Mouse (Mus musculus) heart, embryonic 11.5 days (tissue): ENCODE results near the gene Bahcc1. TPM values are rescaled to one million over a fixed set of nuclear protein-coding genes. Genes with fewer than 3 reads are reported as not detected.

Experiments used
- ATAC-seq: fragments of 200-750 bp; cut with Nextera tagmentation; replicated peaks from 2 replicates; pipeline ENCODE4 v1.8.0; 2017; ENCODE audit warnings: moderate library complexity; ENCODE audit not compliant: insufficient number of reproducible peaks, low FRiP score, low TSS enrichment
- H3K27ac ChIP-seq: fragments of 300-500 bp; sonication (generic); 2 replicates; pipeline ENCODE4 v1.5.1; 2014; ENCODE audit warnings: mild to moderate bottlenecking, low read depth, low read length
- H3K27me3 ChIP-seq: fragments of 300-500 bp; sonication (generic); 2 replicates; pipeline ENCODE4 v1.6.1; 2014; ENCODE audit warnings: mild to moderate bottlenecking, low read length, mixed read lengths; ENCODE audit not compliant: control insufficient read depth, insufficient read depth
- H3K36me3 ChIP-seq: fragments of 300-500 bp; sonication (generic); 2 replicates; pipeline ENCODE4 v1.6.1; 2014; ENCODE audit warnings: mild to moderate bottlenecking, low read length, moderate library complexity, mixed read lengths; ENCODE audit not compliant: control insufficient read depth, insufficient read depth
- H3K4me1 ChIP-seq: fragments of 300-500 bp; sonication (generic); 2 replicates; pipeline ENCODE4 v1.6.1; 2014; ENCODE audit warnings: low read length; ENCODE audit not compliant: control insufficient read depth, insufficient read depth
- H3K4me2 ChIP-seq: fragments of 300-500 bp; sonication (generic); 2 replicates; pipeline ENCODE4 v1.6.1; 2014; ENCODE audit warnings: mild to moderate bottlenecking, moderate library complexity
- H3K4me3 ChIP-seq: fragments of 300-500 bp; sonication (generic); 2 replicates; pipeline ENCODE4 v1.5.1; 2014; ENCODE audit warnings: low read depth, low read length
- H3K9ac ChIP-seq: fragments of 300-500 bp; sonication (generic); 2 replicates; pipeline ENCODE4 v1.6.1; 2014; ENCODE audit warnings: mild to moderate bottlenecking, low read depth, low read length, moderate library complexity
- H3K9me3 ChIP-seq: fragments of 300-500 bp; sonication (generic); replicated peaks from 2 replicates; pipeline ENCODE4 v1.6.1; 2016; ENCODE audit warnings: low read length; ENCODE audit not compliant: control insufficient read depth
- WGBS: fragments of 180-500 bp; shearing (Covaris S2); extraction: QIAGEN DNeasy Blood & Tissue Kit; methylation state at CpG from one replicate; pipeline ENCODE4 v1.1.7; 2014; ENCODE audit not compliant: insufficient replicate concordance; 5-methylcytosine and 5-hydroxymethylcytosine counted together
- polyA plus RNA-seq: library from polyadenylated mRNA; unstranded; fragments of >200 nt; fragmentation: Nextera tagmentation; extraction: Ambion mirVana; gene quantifications from 2 replicates; pipeline ENCODE4 v1.2.1, GENCODE M21; 2014

Bahcc1 gene
- polyA plus RNA-seq, 1 experiment from 2014 or later, result 9.1 TPM

DNA sequence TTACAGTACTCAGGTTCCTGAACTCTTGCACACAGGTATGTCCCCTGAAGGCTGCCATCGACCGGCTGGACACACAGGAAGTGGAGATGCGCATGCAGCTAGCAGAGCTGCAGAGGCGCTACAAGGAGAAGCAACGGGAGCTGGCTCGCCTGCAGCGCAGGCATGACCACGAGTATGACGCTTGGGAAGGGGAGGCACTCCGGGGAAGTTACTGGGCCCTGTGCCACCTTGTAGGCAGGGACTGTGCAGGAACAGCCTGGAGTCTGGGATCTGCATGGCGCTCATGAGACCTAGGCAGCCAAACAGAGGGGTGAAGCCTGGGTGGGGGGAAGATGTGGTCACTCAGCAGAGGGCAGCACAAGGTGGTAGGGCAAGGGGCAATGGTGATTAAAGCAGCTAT is 46.6 kb downstream of the Bahcc1 start:
- 84% methylated on average over 11 of the region's 11 CpGs for WGBS
- Histone ChIP-seq H3K36me3 (peaks cover 34% of the 10 kb centered on the region), H3K27me3 (no peaks in the 10 kb centered on the region), H3K4me1 (peaks cover 28% of the 10 kb centered on the region), H3K9me3 (no peaks in the 10 kb centered on the region), H3K4me2 (no peak overlapping the region), H3K27ac (no peak overlapping the region), H3K9ac (no peak overlapping the region), H3K4me3 (no peak overlapping the region)
- ATAC-seq, result no peak

DNA sequence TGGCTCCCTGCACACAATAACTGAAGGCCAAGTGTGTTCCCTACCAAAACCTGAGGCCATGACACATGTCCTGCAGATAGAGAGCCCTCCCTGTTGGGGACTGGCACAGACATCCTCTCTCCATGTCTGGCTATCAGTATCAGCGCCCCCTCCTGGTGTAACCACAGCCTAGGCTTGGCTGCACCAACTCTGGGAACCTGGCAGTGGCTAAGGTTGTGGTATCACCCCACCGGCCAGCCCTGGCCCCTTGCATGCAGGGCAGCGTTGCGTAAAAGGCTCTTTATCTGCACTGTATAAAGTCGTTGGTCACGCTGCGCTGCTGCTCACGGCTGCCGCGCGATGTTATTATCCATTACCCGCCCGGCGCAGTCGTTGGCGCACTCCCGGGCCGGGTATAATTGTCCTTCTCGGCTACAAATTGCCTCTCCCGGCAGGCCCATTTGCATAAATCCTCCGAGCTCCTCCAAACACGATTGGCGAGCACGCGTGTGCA is 47.6 kb downstream of the Bahcc1 start:
- Histone ChIP-seq H3K36me3 (peaks cover 35% of the 10 kb centered on the region), H3K4me1 (peaks cover 28% of the 10 kb centered on the region), H3K27ac (no peak overlapping the region; the same call in 1 of the 2 replicates)

DNA sequence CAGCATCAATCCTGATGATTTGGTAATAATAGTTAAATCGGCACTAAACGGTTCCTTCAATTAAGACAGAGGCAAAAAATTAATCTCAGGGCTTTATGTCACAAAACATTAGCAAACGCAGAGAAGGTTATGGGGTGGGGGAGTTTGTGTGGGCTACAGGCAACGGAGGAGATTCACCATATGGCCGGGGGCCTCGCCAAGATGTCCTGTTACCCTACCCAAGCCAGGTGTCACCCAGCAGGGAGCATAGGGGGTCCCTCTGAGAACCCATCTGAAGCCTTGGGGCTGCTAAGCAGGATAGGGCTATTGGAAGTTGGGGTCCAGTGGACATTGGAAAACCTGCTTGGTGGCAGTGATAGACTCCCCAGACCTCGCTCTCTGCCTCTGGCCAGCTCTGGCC is 48.0 kb downstream of the Bahcc1 start:
- peaks cover 28% of the 10 kb centered on the region for H3K4me1 ChIP-seq
- 84% methylated on average over 7 of the region's 7 CpGs for WGBS
- H3K4me2 ChIP-seq, result no peak overlapping the region
- peaks cover 36% of the 10 kb centered on the region for H3K36me3 ChIP-seq
- peak overlapping the region; percentile 64 for H3K27ac ChIP-seq
- no peaks in the 10 kb centered on the region for H3K9me3 ChIP-seq
- H3K4me3 ChIP-seq, result no peak overlapping the region
- no peak for ATAC-seq
- no peak overlapping the region for H3K9ac ChIP-seq
- no peaks in the 10 kb centered on the region for H3K27me3 ChIP-seq

More for the DNA sequence above, 47.6 kb downstream of the Bahcc1 start:
- WGBS, result 84% methylated on average over 25 of the region's 25 CpGs
- no peak overlapping the region for H3K4me2 ChIP-seq
- H3K9me3 ChIP-seq, result no peaks in the 10 kb centered on the region
- no peaks in the 10 kb centered on the region for H3K27me3 ChIP-seq
- no peak overlapping the region for H3K9ac ChIP-seq
- no peak for ATAC-seq
- no peak overlapping the region for H3K4me3 ChIP-seq

DNA sequence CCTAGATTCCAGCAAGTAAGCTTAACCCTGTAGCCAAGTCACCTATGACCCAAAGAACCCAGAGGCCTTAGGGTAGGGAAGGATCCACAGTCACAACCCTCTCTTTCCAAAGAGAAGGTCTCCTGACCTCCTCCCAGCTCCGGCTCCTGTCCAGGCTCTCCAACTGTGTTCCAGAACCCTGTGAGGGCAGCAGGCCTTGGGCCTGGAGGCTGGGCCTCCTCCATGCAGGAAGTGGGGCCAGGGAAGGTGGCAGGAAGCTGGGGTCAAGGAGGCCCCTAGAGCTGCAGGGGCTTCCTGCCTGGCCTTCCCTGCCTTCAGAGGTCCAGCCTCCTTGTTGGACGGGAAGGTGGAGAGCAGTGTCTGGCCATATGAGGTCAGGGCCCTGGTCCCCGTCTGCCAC is 48.5 kb downstream of the Bahcc1 start:
- Histone ChIP-seq H3K27ac (peak overlapping the region; percentile 64), H3K4me3 (no peak overlapping the region), H3K36me3 (peaks cover 35% of the 10 kb centered on the region), H3K9me3 (no peaks in the 10 kb centered on the region), H3K4me2 (no peak overlapping the region), H3K27me3 (no peaks in the 10 kb centered on the region), H3K4me1 (peaks cover 28% of the 10 kb centered on the region), H3K9ac (no peak overlapping the region)
- 66% methylated on average over 3 of the region's 3 CpGs for WGBS
- ATAC-seq, result no peak; the same call in 1 of the 2 replicates

DNA sequence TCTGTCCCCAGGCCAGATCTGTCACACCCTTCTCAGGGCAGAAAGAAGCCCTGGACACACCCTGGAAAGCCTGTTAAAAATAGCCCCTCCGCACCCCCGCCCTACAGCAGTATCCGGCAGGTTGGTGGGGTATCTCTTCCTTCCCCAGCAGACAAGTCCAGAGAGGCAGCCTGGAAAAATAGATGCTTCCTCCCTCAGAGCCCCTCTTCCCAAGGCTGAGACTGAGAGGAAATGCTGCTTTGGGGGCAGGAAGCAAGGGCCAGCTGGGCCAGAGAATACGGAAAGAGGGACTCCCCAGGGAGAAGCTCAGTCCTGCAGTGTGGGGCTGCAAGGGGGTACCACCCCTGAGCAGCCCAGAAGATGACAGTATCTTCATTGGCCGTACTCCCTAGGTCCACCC is 50.8 kb downstream of the Bahcc1 start:
- H3K27me3 ChIP-seq, result no peaks in the 10 kb centered on the region
- H3K27ac ChIP-seq, result peak overlapping the region; percentile 75
- H3K4me1 ChIP-seq, result peaks cover 28% of the 10 kb centered on the region
- no peak overlapping the region for H3K4me2 ChIP-seq
- 53% methylated on average over 5 of the region's 5 CpGs for WGBS
- H3K4me3 ChIP-seq, result no peak overlapping the region
- H3K9ac ChIP-seq, result peak overlapping the region; percentile 35
- ATAC-seq, result peak; percentile 56; the same call in 1 of the 2 replicates
- peaks cover 47% of the 10 kb centered on the region for H3K36me3 ChIP-seq
- no peaks in the 10 kb centered on the region for H3K9me3 ChIP-seq

DNA sequence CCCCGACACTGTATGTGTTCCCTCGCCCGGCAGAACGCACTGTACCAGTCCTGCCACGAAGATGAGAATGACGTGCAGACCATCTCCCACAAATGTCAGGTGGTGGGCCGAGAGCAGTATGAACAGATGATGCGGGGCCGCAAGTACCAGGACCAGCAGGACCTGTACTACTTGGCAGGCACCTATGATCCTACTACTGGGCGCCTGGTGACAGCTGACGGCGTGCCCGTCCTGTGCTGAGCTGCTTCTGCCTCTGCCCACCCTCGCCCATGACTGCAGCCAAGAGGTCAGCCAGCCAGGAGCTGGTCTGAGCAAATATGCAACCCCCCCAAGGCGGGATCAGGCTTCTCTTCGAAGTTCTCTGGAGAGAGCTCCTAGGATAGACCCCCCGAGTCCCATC is 56.9 kb downstream of the Bahcc1 start:
- H3K36me3 ChIP-seq, result peaks cover 42% of the 10 kb centered on the region
- no peak overlapping the region for H3K27ac ChIP-seq
- no peak overlapping the region for H3K4me3 ChIP-seq
- ATAC-seq, result no peak
- H3K9me3 ChIP-seq, result no peaks in the 10 kb centered on the region
- peaks cover 18% of the 10 kb centered on the region for H3K4me1 ChIP-seq
- H3K27me3 ChIP-seq, result no peaks in the 10 kb centered on the region
- H3K9ac ChIP-seq, result no peak overlapping the region
- 93% methylated on average over 17 of the region's 17 CpGs for WGBS
- no peak overlapping the region for H3K4me2 ChIP-seq

DNA sequence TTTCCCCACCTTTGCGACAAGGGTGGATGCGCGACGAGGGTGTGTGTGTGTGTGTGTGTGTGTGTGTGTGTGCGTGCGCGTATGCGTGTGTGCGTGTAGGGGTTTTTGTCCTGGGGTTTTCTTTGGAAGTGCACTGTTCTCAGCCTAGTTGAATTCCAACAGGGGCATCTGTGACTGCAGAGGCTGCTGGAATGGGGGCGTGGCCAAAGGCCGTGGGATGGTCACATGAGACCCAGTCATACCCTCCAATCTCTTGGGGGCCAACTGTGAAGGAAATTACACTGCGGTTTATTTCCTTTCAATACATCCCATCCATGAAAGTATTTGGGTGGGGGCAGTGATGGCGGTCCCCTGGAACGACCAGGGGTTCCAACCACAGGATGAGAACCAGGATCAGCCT is 57.5 kb downstream of the Bahcc1 start:
- no peaks in the 10 kb centered on the region for H3K27me3 ChIP-seq
- H3K4me3 ChIP-seq, result no peak overlapping the region
- H3K9ac ChIP-seq, result no peak overlapping the region
- H3K4me2 ChIP-seq, result no peak overlapping the region
- H3K9me3 ChIP-seq, result no peaks in the 10 kb centered on the region
- 87% methylated on average over 14 of the region's 14 CpGs for WGBS
- H3K36me3 ChIP-seq, result peaks cover 37% of the 10 kb centered on the region
- H3K4me1 ChIP-seq, result peaks cover 21% of the 10 kb centered on the region
- ATAC-seq, result no peak
- H3K27ac ChIP-seq, result no peak overlapping the region

DNA sequence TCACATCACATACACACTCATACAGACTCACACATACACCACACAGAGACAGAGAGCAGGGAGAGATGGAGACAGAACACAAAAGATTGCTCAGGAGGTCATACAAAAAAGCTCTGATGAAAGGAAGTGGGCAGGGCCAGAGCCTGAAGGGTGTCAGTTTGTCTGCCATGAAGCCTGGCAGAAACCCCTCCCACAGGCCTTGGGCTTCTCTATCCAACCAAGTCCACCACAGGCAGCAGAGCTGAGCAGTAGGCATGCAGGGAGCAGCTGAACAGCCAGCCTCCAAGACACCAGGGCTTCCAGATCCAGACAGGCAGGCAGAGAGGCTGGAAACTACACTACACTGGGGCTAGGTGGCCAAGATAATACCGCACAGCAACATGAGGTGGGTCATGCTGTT is 61.0 kb downstream of the Bahcc1 start:
- WGBS, result 87% methylated on average over 1 of the region's 1 CpGs
- Histone ChIP-seq H3K27ac (peak overlapping the region; percentile 0; the same call in 1 of the 2 replicates), H3K27me3 (no peaks in the 10 kb centered on the region), H3K4me2 (no peak overlapping the region), H3K9ac (peak overlapping the region; percentile 39; the same call in 1 of the 2 replicates), H3K36me3 (peaks cover 11% of the 10 kb centered on the region), H3K4me3 (no peak overlapping the region), H3K4me1 (peaks cover 38% of the 10 kb centered on the region), H3K9me3 (no peaks in the 10 kb centered on the region)
- no peak for ATAC-seq
